In the genomic region with DNA sequence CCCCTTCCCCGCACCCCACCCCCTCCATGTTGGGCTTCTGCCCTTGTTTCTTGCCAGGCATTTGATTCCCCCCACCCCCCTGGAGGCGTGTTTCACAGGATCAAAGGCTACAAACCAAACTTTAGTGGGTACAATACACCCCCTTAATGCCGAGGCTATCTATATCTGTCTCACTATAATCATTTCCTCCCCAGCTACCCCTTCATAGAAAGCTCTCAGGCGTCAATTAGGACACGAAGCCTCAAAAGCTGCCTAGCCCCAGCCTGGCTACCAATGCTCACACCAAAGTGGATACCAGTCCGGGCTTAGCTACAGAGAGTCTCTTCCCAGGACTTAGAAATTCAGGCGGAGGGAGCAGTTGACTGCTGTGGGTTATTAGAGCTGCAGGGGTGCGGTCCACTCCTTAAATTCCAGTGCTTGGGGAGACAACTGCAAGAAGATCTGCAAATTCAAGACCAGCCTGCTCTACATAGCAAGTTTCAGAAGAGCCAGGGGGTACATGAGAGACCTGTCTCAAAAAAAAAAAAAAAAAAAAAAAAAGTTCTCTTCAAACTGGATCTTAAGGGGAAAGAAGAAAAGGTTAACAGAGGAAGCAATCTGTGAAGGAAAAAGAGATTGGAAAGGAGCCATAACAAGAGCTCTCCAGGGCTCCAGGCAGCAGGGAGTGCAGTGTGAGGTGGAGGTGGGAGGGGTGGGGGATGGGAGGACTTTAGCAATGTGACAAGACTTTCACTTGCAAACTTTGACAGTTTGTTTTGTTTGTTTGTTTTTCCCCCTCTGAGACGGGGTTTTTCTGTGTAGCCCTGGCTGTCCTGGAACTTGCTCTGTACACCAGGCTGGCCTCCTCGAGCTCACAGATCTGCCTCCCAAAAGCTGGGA, we compare ENCODE assay signal across 17 mouse cellular contexts. TPM values are rescaled to one million over a fixed set of nuclear protein-coding genes. Genes with fewer than 3 reads are reported as not detected.
DNase-seq lines count a peak whose midpoint lies in the region; ATAC-seq and TF ChIP-seq lines count a peak whose summit lies in the region.
"Had no signal": no experiment of that assay in that cellular context is flagged by ENCODE, and none has a peak within 500 bp of the region (broad histone marks: within the 10 kb centered on the region; RNA-seq: fewer than 3 reads in every experiment).

No protein-coding gene starts in this region.

- no peak for TF ChIP-seq EP300 in liver, postnatal 0 days (IDR thresholded peaks at IDR 0.05; ENCODE audit: low read depth)

- DNase-seq in heart, adult 18-20 months: no peak
- DNase-seq in liver, embryonic 11.5 days (ENCODE audit: low spot score): no peak
- DNase-seq in liver, postnatal 0 days: no peak
- DNase-seq in ovary, adult 18-20 months (ENCODE audit: low spot score): no peak
- no peak for DNase-seq in left cerebral cortex, postnatal 25 days (ENCODE audit: low spot score in 2 of 2)
- DNase-seq: adrenal gland, adult 2 months; B cell, adult 2 months; cerebellum, postnatal 10 days; gastrocnemius, postnatal 25 days; right cerebral cortex, postnatal 14 days had no signal

- ATAC-seq in heart, embryonic 11.5 days (replicated peaks; ENCODE audit: insufficient number of reproducible peaks, low FRiP score, low TSS enrichment): no peak; the same call in 1 of the 2 replicates
- no peak for ATAC-seq in liver, embryonic 11.5 days (replicated peaks; ENCODE audit: low FRiP score)
- ATAC-seq in liver, postnatal 0 days: no peak
- no peak for ATAC-seq in embryonic facial prominence, embryonic 13.5 days (ENCODE audit: insufficient number of reproducible peaks, insufficient read depth, low FRiP score, low TSS enrichment, low read depth)
- ATAC-seq: hindbrain, embryonic 16.5 days had no signal

- H3K36me3 ChIP-seq in heart, embryonic 11.5 days (ENCODE audit: control insufficient read depth, insufficient read depth, low read length): no peaks in the 10 kb centered on the region
- no peaks in the 10 kb centered on the region for H3K36me3 ChIP-seq in liver, embryonic 11.5 days (ENCODE audit: control insufficient read depth, insufficient read depth, low read length)
- H3K36me3 ChIP-seq in liver, postnatal 0 days (replicated peaks; ENCODE audit: insufficient read depth, low read length): no peaks in the 10 kb centered on the region
- H3K36me3 ChIP-seq in E14TG2a.4 (ENCODE audit: insufficient read depth, low read length): no peaks in the 10 kb centered on the region
- H3K36me3 ChIP-seq in embryonic facial prominence, embryonic 13.5 days: no peaks in the 10 kb centered on the region

- peak overlapping the region; percentile 40 for H3K4me2 ChIP-seq in heart, embryonic 11.5 days
- H3K4me2 ChIP-seq in liver, embryonic 11.5 days: peak overlapping the region; percentile 22
- no peak overlapping the region for H3K4me2 ChIP-seq in liver, postnatal 0 days (ENCODE audit: low read depth, low read length)
- peak overlapping the region; percentile 40 for H3K4me2 ChIP-seq in embryonic facial prominence, embryonic 13.5 days

- intact Hi-C loops in left cerebral cortex, postnatal 25 days (cut with DNase I): loop anchor here (10.0 kb wide), 1 partner anchor 1946 kb away; no protein-coding TSS in a partner anchor

- no peak overlapping the region for H3K27ac ChIP-seq in heart, embryonic 11.5 days (ENCODE audit: low read depth, low read length)
- no peak overlapping the region for H3K27ac ChIP-seq in liver, embryonic 11.5 days (ENCODE audit: low read depth, low read length)
- H3K27ac ChIP-seq in liver, postnatal 0 days (ENCODE audit: low read depth): no peak overlapping the region
- no peak overlapping the region for H3K27ac ChIP-seq in embryonic facial prominence, embryonic 13.5 days
- H3K27ac ChIP-seq: macrophage had no signal

- H3K9me3 ChIP-seq in heart, embryonic 11.5 days (replicated peaks; ENCODE audit: control insufficient read depth, low read length): no peaks in the 10 kb centered on the region
- H3K9me3 ChIP-seq in liver, embryonic 11.5 days (ENCODE audit: control insufficient read depth, low read length): no peaks in the 10 kb centered on the region
- no peaks in the 10 kb centered on the region for H3K9me3 ChIP-seq in liver, postnatal 0 days (ENCODE audit: low read length)
- no peaks in the 10 kb centered on the region for H3K9me3 ChIP-seq in E14TG2a.4 (ENCODE audit: low read length)
- no peaks in the 10 kb centered on the region for H3K9me3 ChIP-seq in embryonic facial prominence, embryonic 13.5 days

- H3K4me1 ChIP-seq in heart, embryonic 11.5 days (ENCODE audit: control insufficient read depth, insufficient read depth, low read length): peaks cover 11% of the 10 kb centered on the region; the same call in 1 of the 2 replicates
- no peaks in the 10 kb centered on the region; the same call in 1 of the 2 replicates for H3K4me1 ChIP-seq in liver, embryonic 11.5 days (replicated peaks; ENCODE audit: control insufficient read depth, insufficient read depth, low read length)
- H3K4me1 ChIP-seq in liver, postnatal 0 days (ENCODE audit: insufficient read depth): peaks cover 9% of the 10 kb centered on the region; the same call in 1 of the 2 replicates
- peaks cover 38% of the 10 kb centered on the region for H3K4me1 ChIP-seq in E14TG2a.4 (replicated peaks; ENCODE audit: low read depth, low read length)
- H3K4me1 ChIP-seq in embryonic facial prominence, embryonic 13.5 days: peaks cover 8% of the 10 kb centered on the region

- peaks cover 17% of the 10 kb centered on the region for H3K27me3 ChIP-seq in heart, embryonic 11.5 days (ENCODE audit: control insufficient read depth, insufficient read depth, low read length)
- peaks cover 14% of the 10 kb centered on the region for H3K27me3 ChIP-seq in liver, embryonic 11.5 days (replicated peaks; ENCODE audit: control insufficient read depth, insufficient read depth, low read length)
- H3K27me3 ChIP-seq in liver, postnatal 0 days (ENCODE audit: insufficient read depth, low read length): peaks cover 11% of the 10 kb centered on the region
- H3K27me3 ChIP-seq in E14TG2a.4 (ENCODE audit: insufficient read depth, low read length): peaks cover 5% of the 10 kb centered on the region; the same call in 1 of the 2 replicates
- peaks cover 64% of the 10 kb centered on the region for H3K27me3 ChIP-seq in embryonic facial prominence, embryonic 13.5 days

- H3K4me3 ChIP-seq in heart, embryonic 11.5 days (ENCODE audit: low read depth, low read length): peak overlapping the region; percentile 6; the same call in 1 of the 2 replicates
- H3K4me3 ChIP-seq in liver, embryonic 11.5 days (ENCODE audit: low read depth, low read length): no peak overlapping the region
- H3K4me3 ChIP-seq in liver, postnatal 0 days (ENCODE audit: low read depth, low read length): no peak overlapping the region
- peak overlapping the region; percentile 49 for H3K4me3 ChIP-seq in E14TG2a.4 (replicated peaks; ENCODE audit: low read length)
- no peak overlapping the region for H3K4me3 ChIP-seq in embryonic facial prominence, embryonic 13.5 days

- TF ChIP-seq CTCF in liver, postnatal 0 days (IDR thresholded peaks at IDR 0.05; ENCODE audit: low read depth): no peak
- TF ChIP-seq CTCF in E14TG2a.4 (conservative IDR thresholded peaks at IDR 0.05; ENCODE audit: low read length): no peak

- WGBS in heart, embryonic 11.5 days (ENCODE audit: insufficient replicate concordance): 8% methylated on average over 10 of the region's 10 CpGs
- WGBS in liver, embryonic 11.5 days: 13% methylated on average over 10 of the region's 10 CpGs
- WGBS in liver, postnatal 0 days (ENCODE audit: insufficient replicate concordance): 19% methylated on average over 10 of the region's 10 CpGs
- WGBS in embryonic facial prominence, embryonic 13.5 days: 5% methylated on average over 10 of the region's 10 CpGs

- H3K9ac ChIP-seq in heart, embryonic 11.5 days (ENCODE audit: low read depth, low read length): no peak overlapping the region
- H3K9ac ChIP-seq in liver, embryonic 11.5 days (ENCODE audit: low read depth, low read length): no peak overlapping the region
- H3K9ac ChIP-seq in liver, postnatal 0 days (replicated peaks): no peak overlapping the region
- 0 out of 2 replicates have a peak overlapping the region, but pooled peaks have one; percentile 6 for H3K9ac ChIP-seq in embryonic facial prominence, embryonic 13.5 days

RNA-seq across cellular contexts. Expression of gene Dbx1, which starts 52.1 kb away (rescaled TPM):
- polyA plus RNA-seq in heart, embryonic 11.5 days (2014; fragmentation: Nextera tagmentation; extraction: Ambion mirVana): not detected in 2 replicates
- not detected for total RNA-seq in heart, adult 18-20 months (2021)
- 0.08 TPM in 1 of 2 replicates, not detected in the other for polyA plus RNA-seq in liver, embryonic 11.5 days (2014; fragmentation: Nextera tagmentation; extraction: Ambion mirVana)
- not detected in 2 replicates for polyA plus RNA-seq in liver, postnatal 0 days (2015; fragmentation: Nextera tagmentation; extraction: Ambion mirVana)
- polyA plus RNA-seq in embryonic facial prominence, embryonic 13.5 days (2015; fragmentation: Nextera tagmentation; extraction: Ambion mirVana): 0.28 and 0.44 TPM in 2 replicates
- not detected for total RNA-seq in left cerebral cortex, postnatal 25 days (2021)
- total RNA-seq: adrenal gland, adult 2 months; gastrocnemius, postnatal 25 days; left cerebral cortex, postnatal 14 days had no signal
- polyA plus RNA-seq: adrenal gland, adult 2 months; kidney, embryonic 14.5 days; macrophage had no signal

Comparison
In these comparisons a context has a peak if more than half of its experiments do, and no peak if none do; other contexts are left out.
1. H3K4me3 ChIP-seq: peak in heart, embryonic 11.5 days (single experiment) and E14TG2a.4 (single experiment); none in liver, embryonic 11.5 days (single experiment), liver, postnatal 0 days (single experiment) and embryonic facial prominence, embryonic 13.5 days (single experiment).